Mouse (Mus musculus): ENCODE data around the gene Stx6.

DNA sequence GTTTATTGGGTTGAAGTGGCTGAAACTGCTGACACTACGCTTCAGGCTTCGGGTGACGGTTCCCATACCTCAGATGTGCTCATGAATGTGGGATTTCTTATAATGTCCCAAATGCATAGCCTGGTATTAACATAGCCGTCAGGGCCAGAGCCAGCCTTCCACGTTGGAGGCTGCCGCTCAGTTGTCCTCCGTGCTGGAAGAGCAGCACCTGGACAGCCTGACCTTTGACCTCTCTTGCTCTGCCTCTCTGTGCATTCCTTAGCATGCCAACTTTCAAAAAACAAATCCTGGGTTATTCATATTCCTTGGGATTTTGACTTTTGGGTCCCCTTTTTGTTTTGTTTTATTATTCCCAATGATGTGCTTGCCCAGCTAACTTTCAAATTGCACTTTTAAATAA lies 44.6 kb downstream of the Stx6 start:
- TF ChIP-seq CTCF (IDR thresholded peaks at IDR 0.05; ENCODE audit: insufficient read depth, low read length) (no peak), POLR2A (IDR thresholded peaks at IDR 0.05; ENCODE audit: borderline replicate concordance, extremely low read depth, low read depth, low read length) (no peak)
